Mouse (Mus musculus) gastrocnemius, adult 2 months (tissue): ENCODE measurements around the gene Mup11. TPM values are rescaled to one million over a fixed set of nuclear protein-coding genes. Genes with fewer than 3 reads are reported as not detected.
"Not testable (repeated sequence)": the region's sequence is repeated elsewhere in the genome, so short reads cannot be mapped to it uniquely, and the experiment has no call there.

Experiments used
- DNase-seq: peaks from one replicate; pipeline ENCODE4 v3.0.0; 2022
- H3K27ac ChIP-seq: fragments of 200-600 bp; 2 replicates; pipeline ENCODE4 v1.8.1; 2022; ENCODE audit warnings: mild to moderate bottlenecking
- H3K4me3 ChIP-seq: fragments of 200-600 bp; 2 replicates; pipeline ENCODE4 v1.8.1; 2022; ENCODE audit warnings: mild to moderate bottlenecking, moderate library complexity
- intact Hi-C: fragments of 180-260 bp; cut with DNase I; formaldehyde crosslinking; loops from one replicate; pipeline ENCODE4 v1.15.1; 2025
- long read RNA-seq, 2 experiments: library from polyadenylated mRNA; stranded (forward); transcript quantifications; one replicate each; pipeline ENCODE4 v2.0.0; 2021
- total RNA-seq, 2 experiments: library from RNA; stranded (reverse); gene quantifications; 2 replicates each; pipeline ENCODE4 v1.2.3; 2021

Mup11 gene
- under 1 TPM in 1 of 2 experiments, not detected in 1; 0.47 TPM for total RNA-seq
- long read RNA-seq, experiment 1, result 0 reads
- long read RNA-seq, experiment 2, result 0 reads

GRCm38 (mm10) chr4:60662311-60662710, at the start of gene Mup11:
Gene Mup11 (minus strand): TSS chr4:60662411.
- H3K4me3 ChIP-seq, H3K27ac ChIP-seq, DNase-seq, intact Hi-C loops: not testable (repeated sequence)

Other genes with a start within 250 kb of the Mup11 start
- gene Mup9, start 240.5 kb downstream of the Mup11 start, total RNA-seq, result not detected
- gene Mup1, start 160.5 kb downstream of the Mup11 start, total RNA-seq, result not detected
- not detected for gene Mup10, start 80.2 kb downstream of the Mup11 start, total RNA-seq
- gene Mup12, start 78.9 kb upstream of the Mup11 start, total RNA-seq, result not detected
- 10 to 100 TPM in 1 of 2 experiments, not detected in 1; 30.5 TPM for gene Mup22, start 159.1 kb upstream of the Mup11 start, total RNA-seq